Mouse (Mus musculus) G1E (cell line): Measurements from ENCODE around the gene Xaf1.

ENCODE experiments used
- CTCF ChIP-seq: IDR thresholded peaks from 2 replicates; pipeline ENCODE4 v1.5.1; 2012; ENCODE audit warnings: low read depth, low read length, inconsistent platforms, mixed read lengths
- GATA1 ChIP-seq: IDR thresholded peaks from 2 replicates; pipeline ENCODE4 v1.6.1; 2012; ENCODE audit warnings: borderline replicate concordance, low read length, inconsistent platforms, mixed read lengths
- TAL1 ChIP-seq: conservative IDR thresholded peaks from 2 replicates; pipeline ENCODE4 v1.6.1; 2012; ENCODE audit warnings: low read depth, low read length, inconsistent platforms, mixed read lengths

- TF ChIP-seq CTCF: no peak
- no peak for TF ChIP-seq GATA1
- TF ChIP-seq TAL1: no peak
These were observed 51.8 kb downstream of the Xaf1 start for GRCm38 (mm10) chr11:72353186-72353585.
